Mouse (Mus musculus): ENCODE data around the gene Gm9903. TPM values are rescaled to one million over a fixed set of nuclear protein-coding genes. Genes with fewer than 3 reads are reported as not detected.
A peak's percentile ranks its signal among the peaks of the same experiment; 100 is the strongest.

Gm9903 gene
- polyA plus RNA-seq, 1 experiment from 2014 or later = 0.64 TPM

- no peak overlapping the region for H3K9ac ChIP-seq
- H3K36me3 ChIP-seq (replicated peaks; ENCODE audit: control insufficient read depth, insufficient read depth) = peaks cover 14% of the 10 kb centered on the region; the same call in 1 of the 2 replicates
- no peak overlapping the region for H3K4me2 ChIP-seq (replicated peaks)
- no peaks in the 10 kb centered on the region for H3K27me3 ChIP-seq (ENCODE audit: control insufficient read depth, insufficient read depth, low read length)
- no peak overlapping the region for H3K4me3 ChIP-seq (replicated peaks; ENCODE audit: low read length)
- H3K27ac ChIP-seq = no peak overlapping the region
- H3K9me3 ChIP-seq (ENCODE audit: control insufficient read depth, low read length) = no peaks in the 10 kb centered on the region
- WGBS = 97% methylated on average over 3 of the region's 3 CpGs
- ATAC-seq (ENCODE audit: low FRiP score) (no peak), DNase-seq (ENCODE audit: low spot score) (no peak)
- peaks cover 6% of the 10 kb centered on the region; the same call in 1 of the 2 replicates for H3K4me1 ChIP-seq (replicated peaks; ENCODE audit: control insufficient read depth, insufficient read depth, low read length)
These were observed 5.6 kb downstream of the Gm9903 start for GRCm38 (mm10) chr5:33635361-33635760.

DNA sequence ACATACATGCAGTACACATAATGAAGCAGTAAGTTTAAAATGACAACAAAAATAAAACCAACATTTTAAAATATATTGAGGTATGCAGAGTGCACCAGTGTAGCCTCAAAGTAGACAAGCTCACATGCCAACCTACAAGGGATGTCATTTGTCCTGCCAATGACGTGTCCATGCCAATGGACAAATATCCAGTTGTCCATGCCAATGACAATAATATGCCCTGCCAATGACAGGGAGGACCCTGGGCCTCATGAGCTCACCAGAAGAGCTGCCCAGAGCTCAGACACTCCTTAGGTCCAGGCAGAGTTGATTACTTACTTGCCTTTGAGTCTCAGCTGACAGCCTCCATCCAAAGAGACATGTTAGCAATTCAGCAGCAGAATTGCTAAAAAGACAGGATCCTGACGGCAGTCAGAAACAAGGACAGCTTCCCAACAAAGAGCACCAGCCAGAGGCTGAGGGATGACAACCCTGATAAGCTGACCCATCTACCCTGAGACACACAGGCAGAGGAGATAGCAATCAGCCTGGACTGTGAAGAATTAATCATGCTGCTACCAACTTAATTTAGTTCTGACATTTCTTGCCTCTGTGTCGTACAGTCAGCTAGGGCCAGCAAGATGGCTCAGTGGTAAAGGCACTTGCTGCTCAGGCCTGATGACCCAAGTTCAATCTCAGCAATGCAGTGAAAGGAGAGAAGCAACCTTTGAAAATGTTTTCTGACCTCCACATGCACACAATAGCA, 8.1 kb downstream of the Gm9903 start:
- no peak for DNase-seq (ENCODE audit: low spot score)
- Histone ChIP-seq H3K9me3 (ENCODE audit: control insufficient read depth, low read length) (no peaks in the 10 kb centered on the region), H3K4me2 (replicated peaks) (no peak overlapping the region), H3K4me3 (replicated peaks; ENCODE audit: low read length) (no peak overlapping the region), H3K27ac (no peak overlapping the region), H3K27me3 (ENCODE audit: control insufficient read depth, insufficient read depth, low read length) (no peaks in the 10 kb centered on the region), H3K36me3 (replicated peaks; ENCODE audit: control insufficient read depth, insufficient read depth) (peaks cover 36% of the 10 kb centered on the region), H3K4me1 (replicated peaks; ENCODE audit: control insufficient read depth, insufficient read depth, low read length) (no peaks in the 10 kb centered on the region), H3K9ac (no peak overlapping the region)
- no peak for ATAC-seq (ENCODE audit: low FRiP score)
- WGBS = 76% methylated on average over 3 of the region's 3 CpGs

GRCm38 (mm10) chr5:33638826-33639225, 9.1 kb downstream of the Gm9903 start:
- ATAC-seq (ENCODE audit: low FRiP score) = no peak
- 65% methylated on average over 4 of the region's 4 CpGs for WGBS

DNA sequence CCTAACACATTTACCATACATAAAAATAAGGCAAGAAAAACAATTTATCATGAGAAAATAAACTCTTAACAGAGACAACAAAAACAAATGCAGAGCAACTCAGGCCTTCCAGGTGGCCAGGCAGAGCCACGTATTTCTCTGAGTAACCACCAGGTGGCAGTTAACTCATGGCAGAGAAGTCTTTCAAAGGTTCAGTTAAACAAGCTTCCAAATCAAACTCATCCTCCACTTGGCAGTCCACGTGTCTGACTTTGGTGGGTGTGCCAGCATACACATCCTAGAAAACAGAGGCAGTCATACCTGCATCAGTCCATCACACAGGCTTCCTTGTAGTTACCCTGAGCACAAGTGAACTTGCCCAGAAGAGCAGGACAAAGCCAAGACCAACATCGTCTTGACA, 10.9 kb downstream of the Gm9903 start:
- WGBS = 41% methylated on average over 3 of the region's 3 CpGs
- no peaks in the 10 kb centered on the region for H3K4me1 ChIP-seq (replicated peaks; ENCODE audit: control insufficient read depth, insufficient read depth, low read length)
- peaks cover 61% of the 10 kb centered on the region for H3K36me3 ChIP-seq (replicated peaks; ENCODE audit: control insufficient read depth, insufficient read depth)
- no peak overlapping the region for H3K27ac ChIP-seq
- no peak for ATAC-seq (ENCODE audit: low FRiP score)
- no peaks in the 10 kb centered on the region for H3K9me3 ChIP-seq (ENCODE audit: control insufficient read depth, low read length)
- no peak overlapping the region for H3K9ac ChIP-seq
- DNase-seq (ENCODE audit: low spot score) = peak; percentile 68
- H3K27me3 ChIP-seq (ENCODE audit: control insufficient read depth, insufficient read depth, low read length) = no peaks in the 10 kb centered on the region
- no peak overlapping the region for H3K4me2 ChIP-seq (replicated peaks)
- no peak overlapping the region for H3K4me3 ChIP-seq (replicated peaks; ENCODE audit: low read length)

More at GRCm38 (mm10) chr5:33638826-33639225, 9.1 kb downstream of the Gm9903 start:
- Histone ChIP-seq H3K27ac (no peak overlapping the region), H3K4me1 (replicated peaks; ENCODE audit: control insufficient read depth, insufficient read depth, low read length) (no peaks in the 10 kb centered on the region), H3K36me3 (replicated peaks; ENCODE audit: control insufficient read depth, insufficient read depth) (peaks cover 46% of the 10 kb centered on the region), H3K4me3 (replicated peaks; ENCODE audit: low read length) (no peak overlapping the region), H3K9ac (no peak overlapping the region), H3K27me3 (ENCODE audit: control insufficient read depth, insufficient read depth, low read length) (no peaks in the 10 kb centered on the region), H3K4me2 (replicated peaks) (no peak overlapping the region), H3K9me3 (ENCODE audit: control insufficient read depth, low read length) (no peaks in the 10 kb centered on the region)
- DNase-seq (ENCODE audit: low spot score) = no peak

DNA sequence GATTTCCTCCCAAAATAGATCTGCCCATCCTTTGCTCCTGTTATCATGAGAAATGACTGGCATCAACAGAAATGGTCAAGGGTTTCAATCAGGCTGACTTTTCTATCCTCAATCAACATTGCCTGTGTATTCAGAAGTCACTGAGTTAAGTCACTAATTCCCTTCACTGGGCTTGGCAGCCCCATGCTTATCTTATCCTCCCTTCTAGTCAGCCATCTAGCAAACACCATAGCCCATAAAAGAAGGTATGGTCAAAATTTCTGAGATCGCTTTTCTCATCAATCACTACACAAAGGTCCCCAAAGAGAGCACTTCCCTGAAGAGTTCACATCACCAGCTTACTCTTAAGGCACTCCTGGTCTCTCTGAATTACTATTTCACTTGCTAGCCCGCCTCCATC, 21.3 kb downstream of the Gm9903 start:
- peaks cover 58% of the 10 kb centered on the region for H3K36me3 ChIP-seq (replicated peaks; ENCODE audit: control insufficient read depth, insufficient read depth)
- H3K27ac ChIP-seq = peak overlapping the region; percentile 98
- 16% methylated on average over 2 of the region's 2 CpGs for WGBS
- H3K9ac ChIP-seq = peak overlapping the region; percentile 72
- no peak for ATAC-seq (ENCODE audit: low FRiP score)
- no peak for DNase-seq (ENCODE audit: low spot score)
- H3K9me3 ChIP-seq (ENCODE audit: control insufficient read depth, low read length) = no peaks in the 10 kb centered on the region
- peak overlapping the region; percentile 67 for H3K4me3 ChIP-seq (replicated peaks; ENCODE audit: low read length)
- peak overlapping the region; percentile 79 for H3K4me2 ChIP-seq (replicated peaks)
- peaks cover 19% of the 10 kb centered on the region for H3K4me1 ChIP-seq (replicated peaks; ENCODE audit: control insufficient read depth, insufficient read depth, low read length)
- H3K27me3 ChIP-seq (ENCODE audit: control insufficient read depth, insufficient read depth, low read length) = no peaks in the 10 kb centered on the region

DNA sequence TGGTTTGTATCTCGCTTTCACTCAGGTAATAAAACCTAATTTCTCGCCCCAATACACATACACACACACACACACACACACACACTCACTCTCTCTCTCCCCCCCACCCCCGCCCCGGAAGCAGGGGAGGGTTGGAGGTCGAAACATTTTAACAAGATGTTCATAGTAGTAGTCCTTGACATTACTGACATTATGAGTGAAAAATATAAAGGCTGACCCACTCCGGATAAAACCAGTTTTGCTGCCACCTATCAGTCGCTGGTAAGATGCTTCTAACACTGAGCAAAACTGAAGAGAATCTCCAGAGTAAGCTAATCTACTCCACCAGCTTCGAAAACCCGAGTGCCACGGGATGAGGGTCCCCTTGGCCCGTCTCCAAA, 21.8 kb downstream of the Gm9903 start:
- ATAC-seq (ENCODE audit: low FRiP score) (no peak), DNase-seq (ENCODE audit: low spot score) (no peak)
- Histone ChIP-seq H3K4me1 (replicated peaks; ENCODE audit: control insufficient read depth, insufficient read depth, low read length) (peaks cover 23% of the 10 kb centered on the region), H3K27me3 (ENCODE audit: control insufficient read depth, insufficient read depth, low read length) (no peaks in the 10 kb centered on the region), H3K9ac (peak overlapping the region; percentile 72), H3K9me3 (ENCODE audit: control insufficient read depth, low read length) (no peaks in the 10 kb centered on the region), H3K4me2 (replicated peaks) (peak overlapping the region; percentile 79), H3K4me3 (replicated peaks; ENCODE audit: low read length) (peak overlapping the region; percentile 67), H3K27ac (peak overlapping the region; percentile 98), H3K36me3 (replicated peaks; ENCODE audit: control insufficient read depth, insufficient read depth) (peaks cover 53% of the 10 kb centered on the region)
- WGBS = 1% methylated on average over 11 of the region's 11 CpGs

DNA sequence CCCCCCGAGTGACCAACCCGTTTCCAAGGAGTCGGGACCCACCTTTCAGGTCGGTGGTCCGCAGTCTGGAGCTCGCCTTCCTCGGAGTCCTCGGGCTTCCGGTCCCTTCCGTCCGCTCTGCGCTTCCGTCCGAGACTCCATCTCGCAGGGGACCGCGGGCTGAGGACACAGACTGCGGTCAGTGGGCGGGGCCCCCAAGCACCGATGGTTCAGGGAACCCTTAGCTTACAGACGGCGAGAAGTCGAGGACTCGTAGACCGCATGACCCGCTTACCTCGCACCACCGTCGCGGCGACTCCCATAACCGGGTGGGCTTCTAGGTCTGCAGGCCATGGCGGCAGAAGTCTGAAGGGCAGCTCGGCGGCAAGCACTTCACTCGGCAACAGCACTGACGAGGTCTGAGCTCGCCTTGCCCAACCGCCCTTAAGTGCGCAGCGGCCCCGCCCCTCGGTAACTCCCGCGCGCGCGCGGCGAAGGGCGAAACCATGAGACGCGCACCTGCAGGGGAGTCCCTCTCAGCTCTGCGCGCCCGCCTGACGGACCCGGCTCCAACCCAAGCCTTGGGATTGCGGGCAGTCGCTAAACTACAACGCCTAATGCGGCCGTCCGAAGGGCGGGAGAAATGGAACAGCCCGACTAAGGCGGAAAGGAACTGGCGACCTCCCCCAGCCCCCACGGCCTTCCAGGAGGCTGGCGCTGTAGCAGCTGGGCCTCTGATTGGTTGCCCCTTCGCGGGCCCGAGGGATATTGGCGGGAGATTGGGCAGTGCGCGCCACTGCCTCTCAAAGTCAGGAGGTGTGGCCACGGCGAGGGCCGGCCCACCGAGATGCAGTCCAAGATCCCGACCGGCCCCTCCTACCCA, 22.4 kb downstream of the Gm9903 start, which contains the start of gene Slbp:
Gene Slbp (minus strand): TSS at position 654 of the 862 bp plus-strand sequence.
- Histone ChIP-seq H3K4me3 (replicated peaks; ENCODE audit: low read length) (peak within 1 kb of the TSS; percentile 67), H3K9me3 (ENCODE audit: control insufficient read depth, low read length) (no peaks in the 10 kb centered on the region), H3K4me1 (replicated peaks; ENCODE audit: control insufficient read depth, insufficient read depth, low read length) (peaks cover 30% of the 10 kb centered on the region), H3K27ac (peak within 1 kb of the TSS; percentile 98), H3K4me2 (replicated peaks) (peak within 1 kb of the TSS; percentile 79), H3K27me3 (ENCODE audit: control insufficient read depth, insufficient read depth, low read length) (no peaks in the 10 kb centered on the region), H3K9ac (peak within 1 kb of the TSS; percentile 72), H3K36me3 (replicated peaks; ENCODE audit: control insufficient read depth, insufficient read depth) (peaks cover 46% of the 10 kb centered on the region)
- ATAC-seq (ENCODE audit: low FRiP score) = peak; percentile 96
- WGBS = under 1% methylated on average over 82 of the region's 82 CpGs
- DNase-seq (ENCODE audit: low spot score) = peak; percentile 93

- H3K4me2 ChIP-seq (replicated peaks) = peak overlapping the region; percentile 79
- no peaks in the 10 kb centered on the region for H3K9me3 ChIP-seq (ENCODE audit: control insufficient read depth, low read length)
- H3K4me1 ChIP-seq (replicated peaks; ENCODE audit: control insufficient read depth, insufficient read depth, low read length) = peaks cover 30% of the 10 kb centered on the region
- peak overlapping the region; percentile 98; the same call in 1 of the 2 replicates for H3K27ac ChIP-seq
- WGBS = 4% methylated on average over 9 of the region's 9 CpGs
- peaks cover 40% of the 10 kb centered on the region for H3K36me3 ChIP-seq (replicated peaks; ENCODE audit: control insufficient read depth, insufficient read depth)
- DNase-seq (ENCODE audit: low spot score) (no peak), ATAC-seq (ENCODE audit: low FRiP score) (no peak; the same call in 1 of the 2 replicates)
- no peaks in the 10 kb centered on the region for H3K27me3 ChIP-seq (ENCODE audit: control insufficient read depth, insufficient read depth, low read length)
- peak overlapping the region; percentile 67 for H3K4me3 ChIP-seq (replicated peaks; ENCODE audit: low read length)
- H3K9ac ChIP-seq = peak overlapping the region; percentile 72; the same call in 1 of the 2 replicates
These were observed 23.1 kb downstream of the Gm9903 start for GRCm38 (mm10) chr5:33652783-33653173.

GRCm38 (mm10) chr5:33654424-33654823, 24.7 kb downstream of the Gm9903 start:
- ATAC-seq (ENCODE audit: low FRiP score) = no peak
- WGBS = 93% methylated on average over 13 of the region's 13 CpGs

More at GRCm38 (mm10) chr5:33654424-33654823, 24.7 kb downstream of the Gm9903 start:
- no peaks in the 10 kb centered on the region for H3K27me3 ChIP-seq (ENCODE audit: control insufficient read depth, insufficient read depth, low read length)
- no peak overlapping the region for H3K4me3 ChIP-seq (replicated peaks; ENCODE audit: low read length)
- H3K36me3 ChIP-seq (replicated peaks; ENCODE audit: control insufficient read depth, insufficient read depth) = peaks cover 25% of the 10 kb centered on the region
- no peak for DNase-seq (ENCODE audit: low spot score)
- H3K9me3 ChIP-seq (ENCODE audit: control insufficient read depth, low read length) = no peaks in the 10 kb centered on the region
- H3K4me2 ChIP-seq (replicated peaks) = no peak overlapping the region
- no peak overlapping the region for H3K9ac ChIP-seq
- H3K27ac ChIP-seq = no peak overlapping the region
- H3K4me1 ChIP-seq (replicated peaks; ENCODE audit: control insufficient read depth, insufficient read depth, low read length) = peaks cover 35% of the 10 kb centered on the region

Data from hindbrain, embryonic 14.5 days (tissue).